Mouse (Mus musculus) lung, adult 2 months (tissue): ENCODE measurements around the gene Slc35a3.

Source experiments
- CTCF ChIP-seq: fragments of 200-500 bp; IDR thresholded peaks from 2 replicates; pipeline ENCODE4 v1.5.1; 2011; ENCODE audit warnings: mild to moderate bottlenecking, low read length, control low read depth; ENCODE audit not compliant: insufficient read depth
- POLR2A ChIP-seq: fragments of 200-500 bp; IDR thresholded peaks from 2 replicates; pipeline ENCODE4 v1.6.1; 2011; ENCODE audit warnings: low read depth, mild to moderate bottlenecking, control low read depth, low read length, borderline replicate concordance; ENCODE audit errors: extremely low read depth

GRCm38 (mm10) chr3:116634853-116635252 lies 77.8 kb downstream of the Slc35a3 start:
- no peak for TF ChIP-seq CTCF
- no peak for TF ChIP-seq POLR2A
